Mouse (Mus musculus) myocyte (in vitro differentiated cells): ENCODE measurements around the gene Plekhm1. TPM values are rescaled to one million over a fixed set of nuclear protein-coding genes. Genes with fewer than 3 reads are reported as not detected.

ENCODE experiments used
- H3K27me3 ChIP-seq: one replicate; pipeline ENCODE4 v1.6.1; 2011; ENCODE audit not compliant: control insufficient read depth, insufficient read depth, insufficient read length
- H3K36me3 ChIP-seq: one replicate; pipeline ENCODE4 v1.6.1; 2011; ENCODE audit not compliant: control insufficient read depth, insufficient read depth
- H3K4me2 ChIP-seq: one replicate; pipeline ENCODE4 v1.6.1; 2011; ENCODE audit warnings: low read depth, control low read depth
- H3K4me3 ChIP-seq: one replicate; pipeline ENCODE4 v1.5.1; 2011; ENCODE audit warnings: mild to moderate bottlenecking, control low read depth, moderate library complexity
- H3K79me2 ChIP-seq: one replicate; pipeline ENCODE4 v1.6.1; 2011; ENCODE audit not compliant: control insufficient read depth, insufficient read depth
- H3ac ChIP-seq: one replicate; pipeline ENCODE4 v1.6.1; 2011; ENCODE audit not compliant: control insufficient read depth, insufficient read length
- CEBPB ChIP-seq: IDR thresholded peaks from 2 replicates; pipeline ENCODE4 v1.6.1; 2011; ENCODE audit warnings: mild to moderate bottlenecking, moderate library complexity; ENCODE audit not compliant: poor library complexity, insufficient read depth, severe bottlenecking
- E2F4 ChIP-seq: IDR thresholded peaks from one replicate; pipeline ENCODE4 v1.6.1; 2011; ENCODE audit warnings: mild to moderate bottlenecking, control low read depth, moderate library complexity; ENCODE audit not compliant: insufficient read depth
- MAX ChIP-seq: IDR thresholded peaks from one replicate; pipeline ENCODE4 v1.6.1; 2011; ENCODE audit warnings: low read depth, mild to moderate bottlenecking, control low read depth
- MYOD1 ChIP-seq, 3 experiments: IDR thresholded peaks; one replicate each; pipeline ENCODE4 v1.6.1; 2011; ENCODE audit warnings: control low read depth in 2 of 3, low read depth in 2 of 3, mild to moderate bottlenecking in 2 of 3, moderate library complexity in 1 of 3; ENCODE audit not compliant: insufficient read length in 2 of 3, control insufficient read depth in 1 of 3
- MYOG ChIP-seq, 3 experiments: IDR thresholded peaks; one replicate each; pipeline ENCODE4 v1.6.1; 2011; ENCODE audit warnings: control low read depth in 2 of 3, low read depth in 2 of 3, mild to moderate bottlenecking in 2 of 3; ENCODE audit not compliant: insufficient read length in 2 of 3, control insufficient read depth in 1 of 3, insufficient read depth in 1 of 3
- POLR2A ChIP-seq: IDR thresholded peaks from one replicate; pipeline ENCODE4 v1.6.1; 2011; ENCODE audit warnings: low read depth, mild to moderate bottlenecking, control low read depth, moderate library complexity; ENCODE audit not compliant: insufficient read length
- POLR2AphosphoS2 ChIP-seq: IDR thresholded peaks from one replicate; pipeline ENCODE4 v1.6.1; 2011; ENCODE audit warnings: low read depth, control low read depth; ENCODE audit not compliant: insufficient read length
- REST ChIP-seq: IDR thresholded peaks from one replicate; pipeline ENCODE4 v1.6.1; 2011; ENCODE audit warnings: mild to moderate bottlenecking, control low read depth, moderate library complexity; ENCODE audit not compliant: insufficient read depth, insufficient read length
- SRF ChIP-seq: IDR thresholded peaks from one replicate; pipeline ENCODE4 v1.6.1; 2011; ENCODE audit warnings: low read depth; ENCODE audit not compliant: control insufficient read depth, insufficient read length
- TCF12 ChIP-seq: IDR thresholded peaks from one replicate; pipeline ENCODE4 v1.6.1; 2011; ENCODE audit warnings: mild to moderate bottlenecking, control low read depth; ENCODE audit not compliant: poor library complexity, insufficient read depth, severe bottlenecking
- TCF3 ChIP-seq: IDR thresholded peaks from one replicate; pipeline ENCODE4 v1.6.1; 2011; ENCODE audit warnings: low read depth, control low read depth; ENCODE audit not compliant: insufficient read length
- USF1 ChIP-seq: IDR thresholded peaks from one replicate; pipeline ENCODE4 v1.6.1; 2011; ENCODE audit warnings: low read depth, mild to moderate bottlenecking, control low read depth, moderate library complexity
- polyA plus RNA-seq: library from polyadenylated mRNA; unstranded; fragments of >200 nt; fragmentation: generic; extraction: Trizol; gene quantifications from one replicate; pipeline ENCODE4 v1.2.1, GENCODE M21; 2012; ENCODE audit warnings: missing spikeins

The Plekhm1 gene
- polyA plus RNA-seq, 1 experiment = 12.2 TPM

GRCm38 (mm10) chr11:103402738-103403137, 9.7 kb downstream of the Plekhm1 start:
- Histone ChIP-seq H3K27me3 (no peaks in the 10 kb centered on the region), H3K4me3 (no peak overlapping the region), H3K79me2 (peaks cover 12% of the 10 kb centered on the region), H3K36me3 (peaks cover 9% of the 10 kb centered on the region), H3ac (no peak overlapping the region), H3K4me2 (no peak overlapping the region)
- TF ChIP-seq POLR2A (no peak), CEBPB (no peak)

DNA sequence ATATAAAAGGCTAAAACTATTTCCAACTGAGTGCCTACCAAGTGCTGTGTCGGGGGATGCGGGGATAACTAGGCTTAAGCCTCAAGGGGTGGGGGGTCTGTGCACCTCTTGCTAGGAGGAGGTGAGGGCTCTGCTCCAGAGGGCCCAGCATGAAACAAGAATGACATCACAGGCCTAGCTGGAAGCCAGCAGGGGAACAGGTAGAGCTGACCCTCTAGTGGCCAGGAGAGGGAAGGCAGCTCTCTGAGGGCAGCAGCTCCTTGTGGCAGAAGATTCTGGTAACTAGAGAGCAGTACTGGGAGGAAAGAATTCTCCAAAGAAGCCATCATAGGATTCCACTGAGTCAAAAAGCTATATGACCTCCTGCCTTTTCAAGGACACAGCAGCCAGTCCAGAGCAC, 10.3 kb downstream of the Plekhm1 start:
- H3K36me3 ChIP-seq = peaks cover 13% of the 10 kb centered on the region
- peaks cover 12% of the 10 kb centered on the region for H3K79me2 ChIP-seq
- no peaks in the 10 kb centered on the region for H3K27me3 ChIP-seq
- TF ChIP-seq MYOG (IDR thresholded peaks at IDR 0.05; ENCODE audit: control insufficient read depth in 1 of 3, insufficient read depth in 1 of 3, insufficient read length in 2 of 3, low read depth in 2 of 3) (no peak), POLR2A (no peak), TCF12 (no peak), TCF3 (no peak), E2F4 (no peak), CEBPB (no peak), SRF (no peak), MYOD1 (IDR thresholded peaks at IDR 0.05; ENCODE audit: control insufficient read depth in 1 of 3, insufficient read length in 2 of 3, low read depth in 2 of 3) (no peak), POLR2AphosphoS2 (no peak), USF1 (no peak), REST (no peak)
- no peak overlapping the region for H3K4me3 ChIP-seq
- no peak overlapping the region for H3ac ChIP-seq
- no peak overlapping the region for H3K4me2 ChIP-seq

GRCm38 (mm10) chr11:103399986-103400385, 12.5 kb downstream of the Plekhm1 start:
- TF ChIP-seq CEBPB (0 out of 2 replicates have a peak, but pooled peaks have one; percentile 30), USF1 (peak; percentile 23), POLR2A (no peak)
- Histone ChIP-seq H3K4me2 (no peak overlapping the region), H3ac (no peak overlapping the region), H3K36me3 (peaks cover 13% of the 10 kb centered on the region), H3K27me3 (no peaks in the 10 kb centered on the region), H3K4me3 (no peak overlapping the region), H3K79me2 (peaks cover 2% of the 10 kb centered on the region)

DNA sequence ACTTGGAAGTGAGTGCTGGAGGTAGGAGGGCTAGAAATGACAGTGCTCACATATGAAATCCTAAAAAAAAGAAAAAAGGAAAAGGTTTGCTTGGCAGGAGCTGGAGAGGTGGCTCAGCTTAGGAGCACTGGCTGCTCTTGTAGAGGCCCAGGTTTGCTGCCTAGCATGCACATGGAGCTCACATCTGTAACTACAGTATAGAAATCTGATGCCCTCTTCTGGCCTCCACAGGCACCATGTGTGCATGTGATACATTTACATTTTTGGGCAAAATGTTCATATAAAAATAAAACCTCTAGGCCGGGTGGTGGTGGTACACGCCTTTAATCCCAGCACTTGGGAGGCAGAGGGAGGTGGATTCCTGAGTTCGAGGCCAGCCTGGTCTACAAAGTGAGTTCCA, 13.4 kb downstream of the Plekhm1 start:
- H3K79me2 ChIP-seq = no peaks in the 10 kb centered on the region
- peaks cover 13% of the 10 kb centered on the region for H3K36me3 ChIP-seq
- TF ChIP-seq TCF3 (no peak), CEBPB (no peak), POLR2AphosphoS2 (no peak), REST (no peak), POLR2A (no peak), E2F4 (no peak), MYOD1 (IDR thresholded peaks at IDR 0.05; ENCODE audit: control insufficient read depth in 1 of 3, insufficient read length in 2 of 3, low read depth in 2 of 3) (no peak), MAX (no peak), MYOG (IDR thresholded peaks at IDR 0.05; ENCODE audit: control insufficient read depth in 1 of 3, insufficient read depth in 1 of 3, insufficient read length in 2 of 3, low read depth in 2 of 3) (no peak), SRF (no peak), TCF12 (no peak), USF1 (no peak)
- no peak overlapping the region for H3ac ChIP-seq
- H3K4me3 ChIP-seq = no peak overlapping the region
- H3K27me3 ChIP-seq = no peaks in the 10 kb centered on the region
- no peak overlapping the region for H3K4me2 ChIP-seq

- Histone ChIP-seq H3K4me2 (no peak overlapping the region), H3K4me3 (no peak overlapping the region), H3K36me3 (peaks cover 21% of the 10 kb centered on the region), H3K27me3 (no peaks in the 10 kb centered on the region), H3K79me2 (no peaks in the 10 kb centered on the region), H3ac (no peak overlapping the region)
- TF ChIP-seq MYOG (IDR thresholded peaks at IDR 0.05; ENCODE audit: control insufficient read depth in 1 of 3, insufficient read depth in 1 of 3, insufficient read length in 2 of 3, low read depth in 2 of 3) = peak in 1 of 3 experiments; percentile 2
- no peak for TF ChIP-seq TCF12
These were observed 15.8 kb downstream of the Plekhm1 start for GRCm38 (mm10) chr11:103396682-103397081.

GRCm38 (mm10) chr11:103396236-103396635, 16.3 kb downstream of the Plekhm1 start:
- peaks cover 18% of the 10 kb centered on the region for H3K36me3 ChIP-seq
- no peaks in the 10 kb centered on the region for H3K79me2 ChIP-seq
- no peak overlapping the region for H3K4me3 ChIP-seq
- H3ac ChIP-seq = no peak overlapping the region
- H3K27me3 ChIP-seq = no peaks in the 10 kb centered on the region
- TF ChIP-seq MYOD1 (IDR thresholded peaks at IDR 0.05; ENCODE audit: control insufficient read depth in 1 of 3, insufficient read length in 2 of 3, low read depth in 2 of 3) = no peak
- TF ChIP-seq CEBPB = no peak
- no peak for TF ChIP-seq SRF
- TF ChIP-seq POLR2AphosphoS2 = no peak
- no peak for TF ChIP-seq TCF3
- no peak for TF ChIP-seq MYOG (IDR thresholded peaks at IDR 0.05; ENCODE audit: control insufficient read depth in 1 of 3, insufficient read depth in 1 of 3, insufficient read length in 2 of 3, low read depth in 2 of 3)
- no peak for TF ChIP-seq POLR2A
- no peak for TF ChIP-seq USF1
- no peak for TF ChIP-seq MAX
- no peak for TF ChIP-seq E2F4
- TF ChIP-seq TCF12 = no peak
- no peak for TF ChIP-seq REST
- H3K4me2 ChIP-seq = no peak overlapping the region
